Mouse (Mus musculus) limb, embryonic 15.5 days (tissue): ENCODE results near the gene Kif2a. TPM values are rescaled to one million over a fixed set of nuclear protein-coding genes. Genes with fewer than 3 reads are reported as not detected.

ENCODE experiments used
- ATAC-seq: fragments of 200-750 bp; cut with Nextera tagmentation; 2 replicates; pipeline ENCODE4 v1.8.0; 2017; ENCODE audit warnings: low read depth, moderate TSS enrichment; ENCODE audit not compliant: insufficient number of reproducible peaks, low FRiP score, low TSS enrichment
- H3K27ac ChIP-seq: fragments of 300-500 bp; sonication (generic); 2 replicates; pipeline ENCODE4 v1.5.1; 2015; ENCODE audit warnings: moderate library complexity, mild to moderate bottlenecking, inconsistent platforms
- H3K27me3 ChIP-seq: fragments of 300-500 bp; sonication (generic); 2 replicates; pipeline ENCODE4 v1.6.1; 2015; ENCODE audit warnings: inconsistent platforms
- H3K36me3 ChIP-seq: fragments of 300-500 bp; sonication (generic); 2 replicates; pipeline ENCODE4 v1.6.1; 2015; ENCODE audit warnings: inconsistent platforms
- H3K4me1 ChIP-seq: fragments of 300-500 bp; sonication (generic); 2 replicates; pipeline ENCODE4 v1.6.1; 2015; ENCODE audit warnings: inconsistent platforms
- H3K4me2 ChIP-seq: fragments of 300-500 bp; sonication (generic); 2 replicates; pipeline ENCODE4 v1.6.1; 2015; ENCODE audit warnings: mild to moderate bottlenecking, inconsistent platforms
- H3K4me3 ChIP-seq: fragments of 300-500 bp; sonication (generic); 2 replicates; pipeline ENCODE4 v1.5.1; 2015; ENCODE audit warnings: mild to moderate bottlenecking, inconsistent platforms
- H3K9ac ChIP-seq: fragments of 300-500 bp; sonication (generic); 2 replicates; pipeline ENCODE4 v1.6.1; 2015; ENCODE audit warnings: inconsistent platforms
- H3K9me3 ChIP-seq: fragments of 300-500 bp; sonication (generic); 2 replicates; pipeline ENCODE4 v1.6.1; 2016; ENCODE audit warnings: inconsistent platforms
- WGBS: fragments of 180-500 bp; shearing (Covaris S2); methylation state at CpG from one replicate; pipeline ENCODE4 v1.1.7; 2015; 5-methylcytosine and 5-hydroxymethylcytosine counted together
- polyA plus RNA-seq: library from polyadenylated mRNA; unstranded; fragments of >200 nt; fragmentation: Nextera tagmentation; extraction: Ambion mirVana; gene quantifications from 2 replicates; pipeline ENCODE4 v1.2.1, GENCODE M21; 2015

Gene Kif2a
- polyA plus RNA-seq, 1 experiment from 2014 or later = 22.7 TPM

DNA sequence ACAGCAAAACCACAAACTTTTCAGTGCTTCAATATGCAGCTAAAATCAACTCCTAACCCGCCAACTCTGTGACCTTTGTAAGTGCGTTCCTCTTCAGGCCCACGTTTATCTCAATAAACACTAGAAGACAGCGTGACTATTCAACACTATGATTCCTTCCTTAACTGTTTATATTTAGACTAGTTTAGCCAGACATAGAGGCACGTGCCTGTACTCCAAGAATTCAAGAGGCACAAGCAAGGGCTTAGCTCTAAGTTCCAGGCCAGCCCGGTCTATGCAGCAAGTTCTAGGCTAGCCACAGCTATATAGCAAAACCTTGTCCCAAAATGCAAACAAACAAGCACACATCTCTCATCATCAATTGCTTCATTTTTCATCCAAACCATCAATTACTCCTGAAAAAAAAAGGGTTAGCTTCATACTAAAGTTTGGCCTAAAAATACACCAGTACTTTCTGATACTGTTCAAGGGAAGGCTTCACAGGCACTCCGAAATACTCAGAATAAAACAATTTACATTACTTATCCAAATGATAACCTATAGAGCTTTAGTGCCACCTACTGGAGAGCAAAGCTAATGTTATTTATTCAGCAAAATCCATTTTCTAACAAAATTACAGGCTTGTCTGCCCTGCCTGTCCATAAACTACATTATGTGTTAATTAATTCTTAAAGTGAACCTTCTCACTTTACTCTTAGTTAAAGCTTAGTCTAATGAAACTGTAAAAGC lies 103.4 kb downstream of the Kif2a start:
- H3K27me3 ChIP-seq = no peaks in the 10 kb centered on the region
- H3K4me3 ChIP-seq = no peak overlapping the region
- ATAC-seq = no peak
- H3K36me3 ChIP-seq = peaks cover 39% of the 10 kb centered on the region
- H3K4me1 ChIP-seq = no peaks in the 10 kb centered on the region
- H3K9me3 ChIP-seq = no peaks in the 10 kb centered on the region
- H3K27ac ChIP-seq = no peak overlapping the region
- H3K4me2 ChIP-seq = no peak overlapping the region
- WGBS = 87% methylated on average over 7 of the region's 7 CpGs
- H3K9ac ChIP-seq = no peak overlapping the region

- H3K9me3 ChIP-seq = no peaks in the 10 kb centered on the region
- no peak overlapping the region for H3K9ac ChIP-seq
- WGBS = 42% methylated on average over 3 of the region's 3 CpGs
- no peak overlapping the region for H3K4me3 ChIP-seq
- no peak for ATAC-seq
- no peaks in the 10 kb centered on the region for H3K27me3 ChIP-seq
- no peak overlapping the region for H3K27ac ChIP-seq
- H3K36me3 ChIP-seq = peaks cover 26% of the 10 kb centered on the region
- H3K4me1 ChIP-seq = no peaks in the 10 kb centered on the region
- no peak overlapping the region for H3K4me2 ChIP-seq
Measured at GRCm38 (mm10) chr13:106913125-106913736, 108.7 kb downstream of the Kif2a start.

- H3K9me3 ChIP-seq = no peaks in the 10 kb centered on the region
- ATAC-seq = no peak
- H3K4me1 ChIP-seq = no peaks in the 10 kb centered on the region
- H3K9ac ChIP-seq = no peak overlapping the region
- H3K4me2 ChIP-seq = no peak overlapping the region
- 93% methylated on average over 10 of the region's 10 CpGs for WGBS
- H3K36me3 ChIP-seq = peaks cover 41% of the 10 kb centered on the region
- no peak overlapping the region for H3K27ac ChIP-seq
- H3K27me3 ChIP-seq = no peaks in the 10 kb centered on the region
- no peak overlapping the region for H3K4me3 ChIP-seq
Measured at GRCm38 (mm10) chr13:106910096-106910495, 111.8 kb downstream of the Kif2a start.

Other genes with a start within 250 kb of the Kif2a start
- 41.2 and 42.4 TPM in 2 replicates for gene Ipo11, start 85.2 kb downstream of the Kif2a start, polyA plus RNA-seq
- gene Dimt1, start 75.0 kb downstream of the Kif2a start, polyA plus RNA-seq = 43.2 and 46.2 TPM in 2 replicates